Mouse (Mus musculus) brain, embryonic 14.5 days (tissue): ENCODE results near the gene Pcp2.

Experiments used
- CTCF ChIP-seq: fragments of 200-500 bp; IDR thresholded peaks from 2 replicates; pipeline ENCODE4 v1.5.1; 2012; ENCODE audit warnings: inconsistent platforms, mild to moderate bottlenecking, moderate library complexity, borderline replicate concordance; ENCODE audit not compliant: insufficient read depth, insufficient read length; ENCODE audit errors: extremely low read depth
- POLR2A ChIP-seq: fragments of 200-500 bp; IDR thresholded peaks from 2 replicates; pipeline ENCODE4 v1.6.1; 2012; ENCODE audit warnings: mild to moderate bottlenecking, inconsistent platforms, borderline replicate concordance; ENCODE audit not compliant: poor library complexity, insufficient read depth, insufficient read length, severe bottlenecking; ENCODE audit errors: extremely low read depth

DNA sequence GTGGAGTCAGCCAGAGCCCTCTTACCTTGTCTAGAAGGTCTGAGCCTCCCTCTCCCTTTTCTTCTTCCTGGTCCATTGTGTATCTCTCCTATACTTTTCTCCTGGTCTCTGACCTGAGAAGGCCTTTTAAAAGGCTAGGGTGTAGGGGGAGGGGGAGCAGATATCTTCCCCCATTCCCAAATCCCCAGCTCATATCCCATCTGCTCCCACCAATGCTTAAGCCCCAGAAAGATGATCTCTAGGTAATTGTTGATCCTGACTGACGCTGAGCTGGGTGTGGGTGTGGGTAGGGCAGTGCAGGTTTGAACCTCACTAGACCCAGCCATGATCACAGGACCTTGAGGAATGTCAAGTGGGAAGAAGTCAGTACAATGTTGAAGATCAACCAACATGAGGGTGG, at the start of gene Pcp2:
- no peak for TF ChIP-seq CTCF
- TF ChIP-seq POLR2A = no peak
